Mouse (Mus musculus) embryonic facial prominence, embryonic 13.5 days (tissue): Measurements from ENCODE around the gene Pla1a. TPM values are rescaled to one million over a fixed set of nuclear protein-coding genes. Genes with fewer than 3 reads are reported as not detected.
"Not testable (repeated sequence)": the region's sequence is repeated elsewhere in the genome, so short reads cannot be mapped to it uniquely, and the experiment has no call there.

Source experiments
- ATAC-seq: fragments of 200-750 bp; cut with Nextera tagmentation; 2 replicates; pipeline ENCODE4 v1.8.0; 2017; ENCODE audit warnings: low read depth; ENCODE audit not compliant: insufficient number of reproducible peaks, insufficient read depth, low FRiP score, low TSS enrichment
- H3K27ac ChIP-seq: fragments of 300-500 bp; sonication (generic); 2 replicates; pipeline ENCODE4 v1.5.1; 2015; ENCODE audit warnings: moderate library complexity, mild to moderate bottlenecking, inconsistent platforms
- H3K27me3 ChIP-seq: fragments of 300-500 bp; sonication (generic); 2 replicates; pipeline ENCODE4 v1.6.1; 2015; ENCODE audit warnings: mild to moderate bottlenecking, inconsistent platforms
- H3K36me3 ChIP-seq: fragments of 300-500 bp; sonication (generic); 2 replicates; pipeline ENCODE4 v1.6.1; 2015; ENCODE audit warnings: mild to moderate bottlenecking, inconsistent platforms
- H3K4me1 ChIP-seq: fragments of 300-500 bp; sonication (generic); 2 replicates; pipeline ENCODE4 v1.6.1; 2015; ENCODE audit warnings: inconsistent platforms
- H3K4me2 ChIP-seq: fragments of 300-500 bp; sonication (generic); 2 replicates; pipeline ENCODE4 v1.6.1; 2015; ENCODE audit warnings: moderate library complexity, mild to moderate bottlenecking, inconsistent platforms
- H3K4me3 ChIP-seq: fragments of 300-500 bp; sonication (generic); 2 replicates; pipeline ENCODE4 v1.5.1; 2015; ENCODE audit warnings: mild to moderate bottlenecking, inconsistent platforms
- H3K9ac ChIP-seq: fragments of 300-500 bp; sonication (generic); 2 replicates; pipeline ENCODE4 v1.6.1; 2015; ENCODE audit warnings: mild to moderate bottlenecking, inconsistent platforms
- H3K9me3 ChIP-seq: fragments of 300-500 bp; sonication (generic); 2 replicates; pipeline ENCODE4 v1.6.1; 2016; ENCODE audit warnings: inconsistent platforms
- WGBS: fragments of 180-500 bp; shearing (Covaris S2); methylation state at CpG from one replicate; pipeline ENCODE4 v1.1.7; 2015; ENCODE audit warnings: mixed read lengths; 5-methylcytosine and 5-hydroxymethylcytosine counted together
- polyA plus RNA-seq: library from polyadenylated mRNA; unstranded; fragments of >200 nt; fragmentation: Nextera tagmentation; extraction: Ambion mirVana; gene quantifications from 2 replicates; pipeline ENCODE4 v1.2.1, GENCODE M21; 2015

Gene Pla1a
- 0.20 and 0.69 TPM in 2 replicates for polyA plus RNA-seq

DNA sequence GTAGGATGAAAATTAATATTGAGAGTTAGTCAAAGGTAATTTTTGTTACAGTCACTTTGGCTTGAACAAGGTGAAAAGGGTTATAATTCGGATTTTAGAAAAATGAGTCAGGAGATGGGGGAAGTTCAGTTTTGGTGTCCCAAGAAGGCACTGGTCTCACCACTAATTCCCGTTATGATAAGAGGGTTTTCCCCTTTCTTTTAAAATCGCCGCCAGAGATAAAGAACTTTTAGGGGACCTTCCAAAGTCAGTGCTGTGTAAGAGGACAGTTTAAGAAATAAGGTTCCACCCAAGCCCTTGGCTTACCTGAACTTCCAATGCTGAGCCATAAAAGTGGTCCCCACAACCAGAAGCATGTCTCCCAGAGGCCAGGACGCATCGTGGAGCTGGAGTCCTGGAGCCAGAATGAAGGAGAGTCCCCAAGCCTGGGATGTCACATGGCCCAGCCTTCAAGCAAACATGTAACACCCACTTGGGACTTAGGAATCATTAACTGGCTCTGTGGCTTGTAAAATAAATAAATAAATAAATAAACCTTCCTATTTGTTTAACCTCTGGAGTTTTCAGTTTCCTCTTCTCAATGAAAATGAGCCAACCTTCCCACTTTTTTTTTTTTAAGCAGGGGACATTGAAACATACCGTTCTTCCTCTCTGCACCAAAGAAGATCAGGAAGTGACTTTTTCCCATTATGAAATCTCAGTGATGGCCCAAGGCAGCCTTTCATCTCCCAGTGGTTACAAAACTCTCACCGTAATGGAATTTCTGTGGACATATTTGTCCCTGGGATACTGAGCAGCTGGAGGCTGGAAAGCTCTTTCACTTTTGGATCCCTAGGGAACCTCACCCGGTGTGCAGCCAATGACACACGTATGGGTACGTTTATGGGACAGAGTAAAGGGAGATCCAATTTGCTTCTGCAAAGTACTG, at the start of gene Pla1a:
TSS of gene Pla1a (minus strand) at position 648 of the 928 bp plus-strand sequence.
- H3K27ac ChIP-seq: no peak within 1 kb of the TSS
- H3K4me2 ChIP-seq: no peak within 1 kb of the TSS
- H3K36me3 ChIP-seq: no peaks in the 10 kb centered on the region
- H3K4me1 ChIP-seq: no peaks in the 10 kb centered on the region
- no peak within 1 kb of the TSS for H3K9ac ChIP-seq
- no peaks in the 10 kb centered on the region for H3K9me3 ChIP-seq
- ATAC-seq: no peak
- H3K27me3 ChIP-seq: no peaks in the 10 kb centered on the region
- no peak within 1 kb of the TSS for H3K4me3 ChIP-seq
- WGBS: 74% methylated on average over 11 of the region's 11 CpGs

DNA sequence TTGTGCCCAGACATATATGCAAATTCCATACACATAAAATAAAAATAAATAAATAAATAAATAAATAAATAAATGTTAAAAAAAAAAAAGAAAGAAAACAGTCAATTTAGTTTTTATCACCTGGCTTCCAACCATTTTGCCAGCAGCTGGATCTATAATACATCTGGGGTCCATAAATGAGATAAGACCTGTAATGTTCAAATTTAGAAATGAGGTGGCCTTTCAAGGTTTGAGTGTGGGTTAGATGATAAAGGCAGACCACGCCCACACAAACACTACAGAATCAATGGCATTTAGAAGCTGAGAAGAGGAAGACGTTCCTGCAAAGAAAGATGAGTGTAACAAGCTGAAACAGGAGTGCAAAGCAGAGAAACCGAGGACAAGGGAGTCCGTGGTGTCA, 48.4 kb upstream of the Pla1a start:
- 76% methylated on average over 4 of the region's 4 CpGs for WGBS
- H3K27ac ChIP-seq: no peak overlapping the region
- H3K27me3 ChIP-seq: peaks cover 32% of the 10 kb centered on the region
- no peak overlapping the region for H3K9ac ChIP-seq
- H3K9me3 ChIP-seq: no peaks in the 10 kb centered on the region
- H3K4me2 ChIP-seq: no peak overlapping the region
- no peak for ATAC-seq
- H3K4me3 ChIP-seq: no peak overlapping the region
- no peaks in the 10 kb centered on the region for H3K36me3 ChIP-seq
- H3K4me1 ChIP-seq: peaks cover 11% of the 10 kb centered on the region; the same call in 1 of the 2 replicates

DNA sequence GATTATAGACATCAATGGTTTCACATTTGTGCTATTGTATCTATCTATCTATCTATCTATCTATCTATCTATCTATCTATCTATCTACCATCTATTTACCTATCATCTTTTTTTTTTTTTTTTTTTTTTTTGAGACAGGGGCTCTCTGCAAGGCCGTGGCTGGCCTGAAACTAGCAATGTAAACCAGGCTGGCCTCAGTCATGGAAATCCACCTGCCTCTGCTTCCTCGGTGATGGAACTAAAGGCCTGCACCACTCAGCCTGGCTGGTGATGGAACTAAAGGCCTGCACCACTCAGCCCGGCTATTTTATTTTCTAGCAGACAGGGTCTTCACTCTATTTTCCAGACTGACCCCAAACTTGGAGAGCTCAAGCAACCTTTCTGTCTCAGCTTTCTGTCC, 45.4 kb upstream of the Pla1a start:
- ATAC-seq: no peak
- H3K9ac ChIP-seq: no peak overlapping the region
- peaks cover 13% of the 10 kb centered on the region; the same call in 1 of the 2 replicates for H3K4me1 ChIP-seq
- H3K9me3 ChIP-seq: no peaks in the 10 kb centered on the region
- H3K27me3 ChIP-seq: peaks cover 17% of the 10 kb centered on the region
- no peaks in the 10 kb centered on the region for H3K36me3 ChIP-seq
- no peak overlapping the region for H3K27ac ChIP-seq
- H3K4me3 ChIP-seq: no peak overlapping the region
- 92% methylated on average over 3 of the region's 3 CpGs for WGBS
- no peak overlapping the region for H3K4me2 ChIP-seq

DNA sequence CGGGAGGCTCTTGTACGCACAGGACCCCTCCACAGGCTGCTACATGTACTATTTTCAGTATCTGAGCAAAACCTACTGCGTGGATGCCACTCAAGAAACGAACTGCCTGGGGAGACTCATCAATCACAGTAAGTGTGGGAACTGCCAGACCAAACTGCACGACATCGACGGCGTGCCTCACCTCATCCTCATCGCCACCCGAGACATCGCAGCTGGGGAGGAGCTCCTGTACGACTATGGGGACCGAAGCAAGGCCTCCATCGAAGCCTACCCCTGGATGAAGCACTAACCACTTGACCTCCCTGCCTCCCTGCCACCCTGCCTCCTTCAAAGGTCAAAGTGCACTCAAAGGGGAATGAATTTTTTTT, 44.3 kb upstream of the Pla1a start:
- not testable (repeated sequence) for ATAC-seq, H3K27me3 ChIP-seq, H3K9me3 ChIP-seq, H3K36me3 ChIP-seq
- H3K27ac ChIP-seq: peak overlapping the region; percentile 64
- peaks cover 10% of the 10 kb centered on the region; the same call in 1 of the 2 replicates for H3K4me1 ChIP-seq
- 53% methylated on average over 14 of the region's 14 CpGs for WGBS
- H3K4me3 ChIP-seq: peak overlapping the region; percentile 45
- peak overlapping the region; percentile 71 for H3K9ac ChIP-seq
- peak overlapping the region; percentile 78 for H3K4me2 ChIP-seq

DNA sequence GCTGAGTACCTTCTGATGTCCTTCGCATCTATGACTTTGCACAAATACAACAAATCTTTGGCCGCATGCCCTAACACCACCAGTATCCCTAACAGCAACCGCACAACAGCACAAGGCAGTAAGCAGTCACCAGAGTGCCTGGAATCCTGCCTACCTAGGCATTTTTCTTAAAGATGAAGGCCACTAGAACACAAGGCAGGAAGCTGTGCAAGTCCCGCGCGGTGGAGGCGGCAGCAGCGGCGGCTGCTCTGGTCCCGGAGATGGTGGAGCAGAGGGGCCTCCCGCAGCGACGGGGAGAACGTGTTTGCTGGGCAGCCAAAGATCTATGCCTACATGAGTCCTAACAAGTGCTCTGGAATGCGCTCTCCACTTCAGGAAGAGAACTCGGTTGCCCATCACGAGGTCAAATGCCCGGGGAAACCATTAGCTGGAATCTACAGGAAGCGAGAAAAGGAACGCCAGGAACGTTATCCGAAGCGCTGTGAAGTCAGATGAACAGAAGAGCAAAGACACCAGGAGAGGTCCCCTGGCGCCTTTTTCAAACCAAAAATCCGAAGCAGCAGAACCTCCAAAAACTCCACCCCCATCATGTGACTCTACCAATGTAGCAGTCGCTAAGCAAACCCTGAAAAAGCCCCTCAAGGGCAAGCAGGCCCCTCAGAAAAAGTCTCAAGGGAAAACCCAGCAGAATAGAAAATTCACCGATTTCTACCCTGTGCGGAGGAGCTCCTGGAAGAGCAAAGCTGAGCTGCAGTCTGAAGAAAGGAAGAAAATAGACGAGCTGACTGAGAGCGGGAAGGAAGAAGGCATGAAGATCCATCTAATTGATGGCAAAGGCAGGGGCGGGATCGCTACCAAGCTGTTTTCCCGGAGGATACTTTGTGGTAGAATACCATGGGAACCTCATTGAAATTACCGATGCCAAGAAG, 43.6 kb upstream of the Pla1a start:
- Histone ChIP-seq H3K4me3 (peak overlapping the region; percentile 45), H3K27me3 (peaks cover 1% of the 10 kb centered on the region; the same call in 1 of the 2 replicates), H3K9ac (peak overlapping the region; percentile 71), H3K4me1 (peaks cover 10% of the 10 kb centered on the region; the same call in 1 of the 2 replicates), H3K9me3 (no peaks in the 10 kb centered on the region), H3K4me2 (peak overlapping the region; percentile 78), H3K36me3 (no peaks in the 10 kb centered on the region), H3K27ac (peak overlapping the region; percentile 64)
- no peak for ATAC-seq
- 8% methylated on average over 34 of the region's 34 CpGs for WGBS

DNA sequence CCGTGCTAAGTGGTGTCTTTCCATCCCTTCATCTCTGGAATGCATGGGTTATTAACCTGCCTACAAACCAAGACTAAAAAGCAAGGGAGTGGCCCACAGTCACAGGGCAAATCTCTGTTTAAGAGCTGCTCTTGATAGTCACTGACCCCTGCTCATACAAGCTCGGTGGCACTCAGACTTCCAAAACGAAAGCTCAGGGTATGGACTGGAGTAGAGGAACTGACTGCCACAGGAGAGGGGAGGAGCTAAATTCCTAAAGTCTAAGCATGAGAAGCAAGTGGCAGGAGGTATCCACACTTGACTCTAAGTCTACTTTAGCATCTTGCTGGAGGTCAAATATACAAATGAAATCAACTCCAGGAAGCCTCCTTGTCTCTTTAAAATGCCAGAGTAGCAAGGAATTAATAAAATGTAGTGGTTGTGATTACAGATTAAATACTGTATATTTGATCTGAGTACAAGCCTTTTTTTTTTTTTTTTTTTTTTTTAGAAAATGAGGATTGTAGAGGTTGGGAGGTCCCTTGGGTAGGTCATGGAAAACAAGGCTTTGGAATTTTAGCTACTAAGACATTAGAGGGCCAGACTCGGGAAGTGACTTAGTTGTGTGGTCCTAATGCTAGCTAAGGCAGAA, 42.9 kb upstream of the Pla1a start:
- H3K36me3 ChIP-seq: no peaks in the 10 kb centered on the region
- H3K9ac ChIP-seq: no peak overlapping the region; the same call in 1 of the 2 replicates
- no peaks in the 10 kb centered on the region for H3K27me3 ChIP-seq
- WGBS: 54% methylated on average over 4 of the region's 4 CpGs
- no peak overlapping the region for H3K27ac ChIP-seq
- no peaks in the 10 kb centered on the region for H3K9me3 ChIP-seq
- H3K4me1 ChIP-seq: peaks cover 10% of the 10 kb centered on the region; the same call in 1 of the 2 replicates
- ATAC-seq: no peak
- peak overlapping the region; percentile 45 for H3K4me3 ChIP-seq
- peak overlapping the region; percentile 78 for H3K4me2 ChIP-seq

DNA sequence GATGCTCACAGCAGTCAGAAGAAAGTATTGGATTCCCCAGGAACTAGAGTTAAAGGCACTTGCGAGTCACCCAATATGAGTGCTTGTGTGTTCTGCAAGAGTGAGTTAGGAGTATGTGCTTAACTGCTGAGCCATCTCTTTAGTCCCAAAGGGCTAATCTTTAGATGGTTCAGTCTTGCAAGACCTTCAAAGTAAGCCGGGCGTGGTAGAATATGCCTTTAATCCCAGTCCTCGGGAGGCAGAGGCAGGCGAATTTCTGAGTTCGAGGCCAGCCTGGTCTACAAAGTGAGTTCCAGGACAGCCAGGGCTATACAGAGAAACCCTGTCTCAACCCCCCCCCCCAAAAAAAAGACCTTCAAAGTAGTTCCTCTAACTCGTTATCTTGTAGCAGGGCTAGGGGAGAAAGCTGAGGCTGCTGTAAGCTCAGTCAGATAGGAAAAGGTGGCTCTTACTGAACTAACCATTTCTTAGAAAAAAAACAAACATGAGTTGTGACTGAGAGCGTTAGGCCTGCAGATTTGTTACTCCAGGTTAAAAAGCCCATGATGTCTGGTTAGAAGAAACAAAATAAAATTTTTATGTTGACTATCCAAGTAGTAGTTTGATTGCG, 41.8 kb upstream of the Pla1a start:
- 90% methylated on average over 9 of the region's 9 CpGs for WGBS
- H3K9ac ChIP-seq: no peak overlapping the region
- no peak overlapping the region for H3K27ac ChIP-seq
- no peak overlapping the region for H3K4me2 ChIP-seq
- H3K36me3 ChIP-seq: no peaks in the 10 kb centered on the region
- peaks cover 10% of the 10 kb centered on the region; the same call in 1 of the 2 replicates for H3K4me1 ChIP-seq
- H3K4me3 ChIP-seq: no peak overlapping the region
- no peaks in the 10 kb centered on the region for H3K9me3 ChIP-seq
- H3K27me3 ChIP-seq: no peaks in the 10 kb centered on the region
- no peak for ATAC-seq

DNA sequence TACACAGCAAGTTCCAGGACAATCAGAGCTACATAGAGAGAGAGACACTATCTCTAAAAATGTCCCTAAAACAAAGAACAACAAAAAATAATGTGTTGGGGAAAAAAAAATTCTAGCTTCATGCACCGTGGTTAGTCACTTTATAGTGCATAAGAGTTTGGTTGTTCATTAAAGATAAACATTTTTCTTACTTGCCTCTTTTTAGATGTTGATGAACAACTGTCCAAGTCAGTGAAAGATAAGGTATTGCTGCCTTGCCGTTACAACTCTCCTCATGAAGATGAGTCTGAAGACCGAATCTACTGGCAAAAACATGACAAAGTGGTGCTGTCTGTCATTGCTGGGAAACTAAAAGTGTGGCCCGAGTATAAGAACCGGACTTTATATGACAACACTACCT, 40.7 kb upstream of the Pla1a start:
- no peaks in the 10 kb centered on the region for H3K27me3 ChIP-seq
- no peak overlapping the region for H3K4me3 ChIP-seq
- 91% methylated on average over 5 of the region's 5 CpGs for WGBS
- no peak overlapping the region for H3K27ac ChIP-seq
- no peaks in the 10 kb centered on the region for H3K36me3 ChIP-seq
- no peak for ATAC-seq
- no peaks in the 10 kb centered on the region for H3K9me3 ChIP-seq
- peaks cover 10% of the 10 kb centered on the region; the same call in 1 of the 2 replicates for H3K4me1 ChIP-seq
- H3K4me2 ChIP-seq: no peak overlapping the region
- H3K9ac ChIP-seq: no peak overlapping the region

DNA sequence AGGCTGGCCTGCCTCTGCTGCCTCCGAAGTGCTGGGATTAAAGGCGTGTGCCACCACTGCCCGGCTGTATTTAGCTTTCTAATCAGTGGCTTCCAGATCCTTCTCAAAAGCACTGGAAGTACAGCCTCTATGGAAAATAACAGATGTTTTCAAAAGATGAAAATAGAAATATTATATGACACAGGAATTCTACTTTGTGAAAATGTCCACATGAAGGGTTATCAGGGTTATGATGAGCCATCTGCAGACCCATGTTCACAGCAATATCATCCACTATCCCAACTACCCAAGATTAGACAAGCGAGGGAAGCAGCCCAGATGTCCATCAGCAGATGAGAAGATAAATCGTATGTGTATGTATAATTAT, 39.5 kb upstream of the Pla1a start:
- H3K9me3 ChIP-seq: no peaks in the 10 kb centered on the region
- no peak for ATAC-seq
- WGBS: 87% methylated on average over 5 of the region's 5 CpGs
- H3K4me2 ChIP-seq: no peak overlapping the region
- no peaks in the 10 kb centered on the region for H3K27me3 ChIP-seq
- no peaks in the 10 kb centered on the region for H3K36me3 ChIP-seq
- H3K4me3 ChIP-seq: no peak overlapping the region
- H3K4me1 ChIP-seq: peaks cover 10% of the 10 kb centered on the region; the same call in 1 of the 2 replicates
- H3K27ac ChIP-seq: no peak overlapping the region
- H3K9ac ChIP-seq: no peak overlapping the region

DNA sequence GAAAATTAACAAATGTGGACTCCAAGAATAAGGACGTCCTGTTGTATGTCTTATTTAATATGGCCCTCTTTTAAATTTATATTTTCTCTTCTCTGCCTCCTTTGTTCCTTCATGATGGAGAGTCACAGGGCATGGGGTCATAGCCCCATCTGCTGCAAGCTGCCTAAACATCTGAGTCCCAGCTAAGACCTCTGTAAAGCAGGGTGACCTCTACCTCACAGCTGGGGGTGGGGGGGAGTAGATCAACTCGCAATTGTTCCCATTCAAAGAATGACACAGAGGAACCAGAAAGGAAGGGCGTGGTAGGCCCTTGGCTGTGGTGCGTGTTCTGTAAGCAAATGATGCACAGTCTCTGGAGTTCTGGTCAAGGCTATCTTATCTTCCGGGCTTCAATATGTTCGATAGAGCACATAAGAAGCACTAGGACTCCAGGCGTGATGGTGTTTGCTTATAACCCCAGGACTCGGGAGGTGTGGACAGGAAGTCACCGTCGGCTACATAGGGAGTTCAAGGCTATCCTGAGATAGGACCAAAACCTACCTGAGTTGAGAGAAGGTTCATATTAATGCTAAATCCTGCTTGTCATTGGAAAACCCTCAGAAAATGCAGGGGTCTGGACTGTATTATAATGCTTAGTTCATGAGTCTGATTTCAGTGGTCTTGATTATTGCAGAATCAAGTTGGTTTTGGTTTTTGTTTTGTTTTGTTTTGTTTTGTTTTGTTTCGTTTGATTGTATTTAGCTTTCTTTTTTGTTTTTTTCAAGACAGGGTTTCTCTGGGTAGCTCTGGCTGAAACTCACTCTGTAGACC, 39.0 kb upstream of the Pla1a start:
- Histone ChIP-seq H3K4me2 (no peak overlapping the region), H3K27ac (no peak overlapping the region), H3K9ac (no peak overlapping the region), H3K4me1 (peaks cover 8% of the 10 kb centered on the region; the same call in 1 of the 2 replicates), H3K9me3 (no peaks in the 10 kb centered on the region), H3K4me3 (no peak overlapping the region), H3K36me3 (no peaks in the 10 kb centered on the region), H3K27me3 (no peaks in the 10 kb centered on the region)
- 83% methylated on average over 11 of the region's 11 CpGs for WGBS
- ATAC-seq: no peak
